Mouse (Mus musculus) E14TG2a.4 (cell line): ENCODE data around the gene Idi2.

Experiments used
- CTCF ChIP-seq: conservative IDR thresholded peaks from 2 replicates; pipeline ENCODE4 v1.5.1; 2014; ENCODE audit warnings: low read length
- NANOG ChIP-seq: IDR thresholded peaks from 2 replicates; pipeline ENCODE4 v1.6.1; 2014; ENCODE audit warnings: borderline replicate concordance, low read length, mixed read lengths

DNA sequence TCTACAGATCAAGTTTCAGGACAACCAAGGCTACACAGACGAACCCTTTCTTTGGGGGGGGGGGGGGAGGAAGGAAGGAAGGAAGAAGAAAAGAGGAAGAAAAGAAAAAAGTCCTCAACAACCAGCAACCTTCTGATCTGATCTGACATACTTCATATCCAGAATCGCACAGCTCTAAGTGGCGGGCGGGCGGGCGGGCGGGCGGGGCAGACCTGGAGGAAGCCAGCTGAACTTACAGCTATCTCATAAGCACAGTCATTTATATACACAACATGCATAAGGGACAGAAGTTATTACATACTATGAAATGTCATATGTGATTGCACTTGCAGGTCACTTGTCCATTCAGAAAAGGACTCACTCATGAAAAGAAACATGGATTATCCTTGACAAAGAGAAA lies 46.8 kb downstream of the Idi2 start:
- TF ChIP-seq CTCF (no peak), NANOG (no peak)
